Mouse (Mus musculus) intestine, postnatal 0 days (tissue): ENCODE measurements around the gene Fli1. TPM values are rescaled to one million over a fixed set of nuclear protein-coding genes. Genes with fewer than 3 reads are reported as not detected.

ENCODE experiments used
- ATAC-seq: fragments of 200-750 bp; cut with Nextera tagmentation; 2 replicates; pipeline ENCODE4 v1.8.0; 2017; ENCODE audit warnings: mild to moderate bottlenecking, moderate TSS enrichment, moderate library complexity
- H3K27ac ChIP-seq: fragments of 300-500 bp; sonication (generic); 2 replicates; pipeline ENCODE4 v1.5.1; 2014; ENCODE audit warnings: mild to moderate bottlenecking, low read depth, low read length, moderate library complexity
- H3K27me3 ChIP-seq: fragments of 300-500 bp; sonication (generic); replicated peaks from 2 replicates; pipeline ENCODE4 v1.6.1; 2014; ENCODE audit warnings: low read length, mixed read lengths; ENCODE audit not compliant: control insufficient read depth, insufficient read depth
- H3K36me3 ChIP-seq: fragments of 300-500 bp; sonication (generic); 2 replicates; pipeline ENCODE4 v1.6.1; 2014; ENCODE audit warnings: mild to moderate bottlenecking, moderate library complexity; ENCODE audit not compliant: control insufficient read depth, insufficient read depth
- H3K4me1 ChIP-seq: fragments of 300-500 bp; sonication (generic); replicated peaks from 2 replicates; pipeline ENCODE4 v1.6.1; 2014; ENCODE audit warnings: antibody characterized with exemption, low read length, mixed read lengths; ENCODE audit not compliant: control insufficient read depth, insufficient read depth
- H3K4me2 ChIP-seq: fragments of 300-500 bp; sonication (generic); replicated peaks from 2 replicates; pipeline ENCODE4 v1.6.1; 2014; ENCODE audit warnings: low read depth, mild to moderate bottlenecking, moderate library complexity
- H3K4me3 ChIP-seq: fragments of 300-500 bp; sonication (generic); 2 replicates; pipeline ENCODE4 v1.5.1; 2014; ENCODE audit warnings: low read depth, low read length
- H3K9ac ChIP-seq: fragments of 300-500 bp; sonication (generic); 2 replicates; pipeline ENCODE4 v1.6.1; 2014; ENCODE audit warnings: mild to moderate bottlenecking, low read depth, low read length
- H3K9me3 ChIP-seq: fragments of 300-500 bp; sonication (generic); 2 replicates; pipeline ENCODE4 v1.6.1; 2016; ENCODE audit warnings: mixed run types; ENCODE audit not compliant: control insufficient read depth
- CTCF ChIP-seq: sonication (generic); IDR thresholded peaks from 2 replicates; pipeline ENCODE4 v1.5.1; 2016; ENCODE audit warnings: low read depth, mild to moderate bottlenecking, control low read depth, antibody characterized with exemption, moderate library complexity
- WGBS: fragments of 180-500 bp; shearing (Covaris S2); extraction: QIAGEN DNeasy Blood & Tissue Kit; methylation state at CpG from one replicate; pipeline ENCODE4 v1.1.7; 2014; 5-methylcytosine and 5-hydroxymethylcytosine counted together
- polyA plus RNA-seq: library from polyadenylated mRNA; unstranded; fragments of >200 nt; fragmentation: Nextera tagmentation; extraction: Ambion mirVana; gene quantifications from 2 replicates; pipeline ENCODE4 v1.2.1, GENCODE M21; 2015

Fli1 gene
- polyA plus RNA-seq, 1 experiment from 2014 or later, result 6.0 TPM

GRCm38 (mm10) chr9:32414956-32415355 lies 127.7 kb downstream of the Fli1 start:
- H3K4me3 ChIP-seq, result no peak overlapping the region
- no peaks in the 10 kb centered on the region for H3K36me3 ChIP-seq
- H3K27ac ChIP-seq, result no peak overlapping the region
- H3K9me3 ChIP-seq, result no peaks in the 10 kb centered on the region
- WGBS, result 75% methylated on average over 1 of the region's 1 CpGs
- ATAC-seq, result no peak
- no peak for TF ChIP-seq CTCF
- H3K4me2 ChIP-seq, result no peak overlapping the region
- H3K27me3 ChIP-seq, result no peaks in the 10 kb centered on the region
- no peaks in the 10 kb centered on the region for H3K4me1 ChIP-seq
- no peak overlapping the region for H3K9ac ChIP-seq

- Histone ChIP-seq H3K9ac (no peak overlapping the region), H3K9me3 (no peaks in the 10 kb centered on the region), H3K27ac (no peak overlapping the region), H3K4me2 (no peak overlapping the region), H3K36me3 (no peaks in the 10 kb centered on the region), H3K4me3 (no peak overlapping the region), H3K27me3 (peaks cover 7% of the 10 kb centered on the region; the same call in 1 of the 2 replicates), H3K4me1 (no peaks in the 10 kb centered on the region)
- ATAC-seq, result no peak
- 48% methylated on average over 10 of the region's 10 CpGs for WGBS
- TF ChIP-seq CTCF, result no peak
Observed at GRCm38 (mm10) chr9:32412836-32413580, 129.7 kb downstream of the Fli1 start.

GRCm38 (mm10) chr9:32411507-32411906 lies 131.2 kb downstream of the Fli1 start:
- WGBS, result 80% methylated on average over 5 of the region's 5 CpGs
- Histone ChIP-seq H3K9ac (no peak overlapping the region), H3K9me3 (no peaks in the 10 kb centered on the region), H3K4me2 (no peak overlapping the region), H3K27me3 (peaks cover 8% of the 10 kb centered on the region; the same call in 1 of the 2 replicates), H3K27ac (no peak overlapping the region), H3K4me1 (no peaks in the 10 kb centered on the region), H3K4me3 (no peak overlapping the region), H3K36me3 (no peaks in the 10 kb centered on the region)
- no peak for ATAC-seq
- TF ChIP-seq CTCF, result no peak

- ATAC-seq, result no peak
Observed at GRCm38 (mm10) chr9:32410671-32411070, 132.0 kb downstream of the Fli1 start.

GRCm38 (mm10) chr9:32409060-32409961 lies 133.3 kb downstream of the Fli1 start:
- Histone ChIP-seq H3K4me1 (no peaks in the 10 kb centered on the region), H3K9ac (0 out of 2 replicates have a peak overlapping the region, but pooled peaks have one; percentile 2), H3K27me3 (peaks cover 8% of the 10 kb centered on the region; the same call in 1 of the 2 replicates), H3K36me3 (no peaks in the 10 kb centered on the region), H3K4me2 (peak overlapping the region; percentile 83), H3K27ac (no peak overlapping the region), H3K4me3 (peak overlapping the region; percentile 39), H3K9me3 (no peaks in the 10 kb centered on the region)
- TF ChIP-seq CTCF, result no peak
- 4% methylated on average over 47 of the region's 47 CpGs for WGBS
- ATAC-seq, result no peak

More at GRCm38 (mm10) chr9:32410671-32411070, 132.0 kb downstream of the Fli1 start:
- Histone ChIP-seq H3K27ac (no peak overlapping the region), H3K9ac (no peak overlapping the region), H3K4me1 (no peaks in the 10 kb centered on the region), H3K36me3 (no peaks in the 10 kb centered on the region), H3K9me3 (no peaks in the 10 kb centered on the region), H3K27me3 (peaks cover 8% of the 10 kb centered on the region; the same call in 1 of the 2 replicates), H3K4me3 (no peak overlapping the region), H3K4me2 (no peak overlapping the region)
- TF ChIP-seq CTCF, result no peak
- 93% methylated on average over 5 of the region's 5 CpGs for WGBS

GRCm38 (mm10) chr9:32408730-32409059 lies 134.0 kb downstream of the Fli1 start:
- Histone ChIP-seq H3K4me1 (no peaks in the 10 kb centered on the region), H3K9me3 (no peaks in the 10 kb centered on the region), H3K9ac (no peak overlapping the region), H3K36me3 (no peaks in the 10 kb centered on the region), H3K4me3 (peak overlapping the region; percentile 39), H3K27ac (no peak overlapping the region), H3K4me2 (peak overlapping the region; percentile 83), H3K27me3 (peaks cover 8% of the 10 kb centered on the region; the same call in 1 of the 2 replicates)
- WGBS, result 35% methylated on average over 8 of the region's 8 CpGs
- TF ChIP-seq CTCF, result no peak
- ATAC-seq, result no peak
